Mouse (Mus musculus) heart, adult 9 months (tissue): ENCODE data around the gene Fis1.
"Not testable (repeated sequence)": the region's sequence is repeated elsewhere in the genome, so short reads cannot be mapped to it uniquely, and the experiment has no call there.

Experiments used
- DNase-seq, 2 experiments: peaks; one replicate each; pipeline ENCODE4 v3.0.0; 2022; ENCODE audit warnings: low spot score in 2 of 2

The Fis1 gene

DNA sequence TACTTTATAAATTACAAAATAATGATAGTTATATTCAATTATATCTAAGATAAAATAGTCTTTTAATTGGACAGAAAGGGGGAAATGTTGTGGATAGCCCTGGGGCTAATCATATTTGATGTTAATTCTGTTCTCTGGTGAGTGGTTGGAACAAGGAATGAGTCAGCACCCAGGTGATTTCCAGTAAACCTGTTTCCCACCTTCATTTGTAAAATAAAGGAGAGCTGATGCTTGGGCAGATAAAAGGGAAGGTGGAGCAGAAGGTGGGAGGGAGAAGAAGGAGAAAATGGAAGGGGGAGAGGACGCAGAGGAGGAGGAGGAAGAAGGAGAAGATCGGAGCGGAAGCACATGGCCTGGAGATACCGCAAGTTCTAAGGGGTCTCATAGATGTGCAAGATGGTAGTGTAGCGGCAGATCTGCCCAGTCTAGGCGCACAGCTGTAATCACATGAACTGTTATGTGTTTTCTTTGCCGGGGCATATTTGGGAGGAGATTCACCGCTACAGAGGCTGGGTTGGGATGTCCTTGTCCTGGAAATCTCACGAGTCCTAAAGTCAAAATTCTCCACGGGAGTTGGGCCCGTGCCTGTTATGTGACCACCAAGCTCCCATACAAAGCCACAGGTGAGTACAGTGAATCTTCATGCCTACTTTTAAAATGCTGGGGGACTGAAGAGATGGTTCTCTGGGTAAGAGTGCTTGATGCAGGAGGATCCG lies 12.1 kb upstream of the Fis1 start:
- DNase-seq, result no peak

DNA sequence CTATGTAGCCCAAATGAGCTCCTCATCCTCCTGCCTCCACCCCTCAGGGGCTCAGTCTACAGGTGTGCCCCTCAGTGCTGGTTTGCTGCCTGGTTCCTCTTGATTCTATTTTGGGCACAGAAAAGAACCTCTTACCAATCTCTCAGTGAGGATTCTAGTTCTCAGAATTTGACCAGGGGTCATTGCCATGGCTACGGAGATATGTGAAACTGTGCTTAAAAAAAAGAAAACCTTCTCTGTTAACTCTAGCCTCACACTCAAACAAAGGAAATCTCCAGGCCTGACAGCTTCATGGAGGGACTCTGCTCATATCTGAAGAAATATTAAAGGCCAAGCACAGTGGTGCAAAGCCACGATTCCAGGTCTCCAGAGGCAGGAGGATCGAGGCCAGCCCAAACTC lies 10.3 kb upstream of the Fis1 start:
- DNase-seq, result no peak

DNA sequence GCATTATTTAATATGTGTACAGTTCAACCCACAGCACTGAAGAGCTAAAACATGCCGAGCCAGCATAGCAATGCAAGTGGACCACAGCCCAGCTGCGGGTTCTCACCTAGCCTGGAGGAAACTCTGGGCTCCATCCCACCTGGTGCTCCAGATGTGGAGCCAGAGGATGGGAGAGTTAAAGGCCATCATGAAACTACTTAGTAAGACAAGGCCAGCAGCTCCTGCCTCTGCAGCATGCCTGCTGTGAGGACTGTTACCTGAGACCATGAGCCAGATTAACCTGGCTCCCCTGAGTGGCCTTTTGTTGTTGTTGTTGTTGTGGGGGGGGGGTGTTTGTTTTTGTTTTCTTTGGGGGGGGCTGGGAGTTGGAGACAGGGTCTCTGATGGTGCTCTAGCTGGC lies 9.7 kb upstream of the Fis1 start:
- DNase-seq, result no peak

DNA sequence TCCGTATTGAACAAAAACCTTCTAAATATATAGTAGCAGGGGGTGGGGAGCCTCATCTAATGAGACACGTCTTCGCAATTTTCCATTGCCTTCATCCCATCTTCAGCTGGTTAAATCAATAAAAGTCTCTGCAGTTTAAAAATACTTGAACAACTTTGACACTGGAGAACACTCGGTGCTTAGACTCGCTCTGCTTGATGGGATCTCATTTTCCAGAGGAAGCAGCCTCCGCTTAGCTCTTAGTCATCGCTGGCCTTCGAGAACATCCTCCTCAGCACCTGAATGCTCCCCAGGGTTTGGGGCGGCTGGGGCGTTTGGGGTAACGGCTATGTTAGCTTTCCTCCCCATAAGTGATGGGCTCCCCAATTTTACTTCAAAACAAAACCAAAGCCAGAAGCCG lies 8.0 kb upstream of the Fis1 start:
- DNase-seq, result no peak

DNA sequence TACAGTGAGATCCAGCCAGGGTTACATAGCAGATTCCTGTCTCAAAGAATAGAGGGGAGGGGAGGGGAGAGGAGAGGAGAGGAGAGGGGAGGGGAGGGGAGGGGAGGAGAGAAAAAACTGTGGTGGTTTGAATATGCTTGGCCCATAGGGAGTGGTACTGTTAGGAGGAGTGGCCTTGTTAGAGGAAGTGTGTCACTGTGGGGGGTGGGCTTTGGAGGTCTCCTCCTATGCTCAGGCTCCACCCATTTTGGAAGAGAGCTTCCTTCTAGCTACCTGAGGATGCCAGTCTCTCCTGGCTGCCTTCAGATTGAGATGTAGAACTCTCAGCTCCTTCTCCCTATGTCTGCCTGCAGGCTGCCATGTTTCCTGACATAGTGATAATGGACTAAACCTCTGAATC lies 5.2 kb upstream of the Fis1 start:
- no peak for DNase-seq

DNA sequence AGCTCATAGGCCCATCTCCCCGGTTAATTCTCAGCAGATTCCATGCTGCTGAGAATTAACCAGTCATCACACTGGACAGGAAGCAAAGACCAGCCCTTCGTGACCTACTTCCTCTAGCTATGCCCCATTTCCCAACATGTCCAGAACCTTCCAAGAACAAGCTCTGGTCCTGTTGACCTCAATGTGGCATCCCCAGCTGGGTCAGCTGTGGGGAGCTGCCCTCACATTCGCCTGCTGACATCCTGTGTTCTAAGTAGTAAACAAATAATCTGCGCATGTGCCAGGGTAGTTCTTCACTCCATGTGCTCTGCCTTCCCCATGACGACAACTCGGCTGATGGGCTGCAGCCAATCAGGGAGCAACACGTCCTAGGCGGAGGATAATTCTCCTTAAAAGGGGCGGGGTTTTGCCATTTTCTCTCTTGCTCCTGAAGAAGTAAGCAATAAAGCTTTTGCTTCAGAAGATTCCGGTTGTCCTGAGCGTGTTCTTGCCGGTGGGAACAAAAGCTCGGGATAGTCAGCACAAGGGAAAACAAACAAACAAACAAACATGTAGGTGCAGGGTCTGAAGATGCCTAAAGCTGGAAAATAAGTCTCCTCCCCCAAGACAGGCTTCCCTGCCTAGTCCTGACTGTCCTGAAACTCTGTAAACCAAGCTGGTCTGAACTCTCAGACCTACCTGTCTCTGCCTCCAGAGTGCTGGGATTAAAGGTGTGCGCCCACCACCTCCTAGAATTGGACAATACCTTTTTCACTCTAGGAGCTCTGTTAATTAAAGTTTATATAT lies 3.3 kb upstream of the Fis1 start:
- not testable (repeated sequence) for DNase-seq

DNA sequence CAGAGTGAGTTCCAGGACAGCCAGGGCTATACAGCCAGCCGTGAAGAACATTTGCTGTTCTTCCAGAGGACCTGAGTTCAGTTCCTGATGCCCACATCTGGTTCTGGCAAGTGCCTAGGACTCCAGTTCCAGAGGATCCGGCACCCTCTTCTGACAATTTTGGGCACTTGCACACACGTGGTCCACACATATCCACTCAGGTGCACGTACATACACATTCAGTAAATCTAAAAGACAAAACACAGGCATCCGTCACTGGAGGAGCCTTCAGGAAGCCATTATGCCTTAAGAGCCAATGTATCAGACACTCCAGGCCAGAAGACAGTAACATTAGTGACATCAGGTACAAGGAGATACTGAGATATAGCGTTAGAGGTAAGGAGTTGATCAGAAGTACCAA lies 2.6 kb upstream of the Fis1 start:
- DNase-seq, result no peak

DNA sequence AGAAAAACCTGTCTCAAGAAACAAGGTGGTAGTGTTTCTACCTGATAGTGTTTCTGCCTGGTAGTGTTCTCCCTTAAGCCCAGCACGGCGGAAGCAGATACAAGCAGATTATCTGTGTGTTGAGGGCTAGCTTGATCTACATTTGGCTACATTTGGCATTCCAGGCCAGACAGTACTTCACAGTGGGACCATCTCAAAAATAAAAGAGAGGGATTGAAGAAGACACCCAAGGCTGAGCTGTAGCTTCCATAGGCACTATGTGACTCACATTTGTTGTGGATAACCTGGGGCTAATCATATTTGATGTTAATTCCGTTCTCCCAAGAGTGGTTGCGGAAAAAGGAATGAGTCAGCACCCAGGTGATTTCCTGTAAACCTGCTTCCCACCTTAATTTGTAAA lies 922 bp upstream of the Fis1 start:
- DNase-seq, result no peak

DNA sequence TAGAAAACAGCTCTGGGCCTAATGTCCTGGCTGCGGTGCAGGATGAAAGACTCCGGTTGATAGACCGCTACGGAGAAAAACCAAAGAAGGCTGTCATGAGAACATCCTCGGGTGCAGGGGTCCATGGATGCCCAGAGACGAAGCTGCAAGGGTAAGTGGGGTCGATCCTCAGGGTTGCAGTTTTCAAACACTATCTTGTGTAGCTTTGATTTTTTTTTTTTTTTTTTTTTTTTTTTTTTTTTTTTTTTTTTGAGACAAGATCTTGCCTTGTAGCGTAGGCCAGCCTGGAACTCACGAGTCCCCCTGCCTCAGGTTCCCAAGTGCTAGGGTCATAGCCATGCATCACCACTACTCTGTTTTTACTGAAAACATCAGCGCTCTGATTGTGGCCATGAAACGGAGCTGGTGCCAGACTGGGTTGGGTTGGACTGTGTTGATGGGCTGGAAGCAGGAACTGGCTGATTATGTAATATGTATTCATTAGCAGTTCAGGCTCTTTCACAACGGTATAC lies 421 bp downstream of the Fis1 start:
- DNase-seq, result peak; percentile 36 to 58

DNA sequence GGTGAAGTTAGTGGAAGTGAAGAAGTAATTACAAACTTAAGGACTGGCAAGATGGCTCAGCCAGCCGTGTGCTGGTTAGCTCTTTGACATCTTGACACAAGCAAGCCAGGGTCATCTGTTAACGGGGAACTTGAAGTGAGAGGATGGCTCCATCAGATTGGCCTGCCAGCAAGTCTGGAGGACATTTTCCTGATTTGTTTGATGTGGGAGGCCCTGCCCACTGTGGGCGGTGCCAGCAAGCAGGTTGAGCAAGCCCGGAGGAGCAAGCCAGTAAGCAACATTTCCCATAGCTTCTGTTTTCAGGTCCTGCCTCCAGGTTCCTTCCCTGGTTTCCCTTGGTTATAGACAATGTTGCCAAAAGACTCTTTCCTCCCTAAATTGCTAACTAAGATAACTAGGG lies 2.5 kb downstream of the Fis1 start:
- no peak for DNase-seq

DNA sequence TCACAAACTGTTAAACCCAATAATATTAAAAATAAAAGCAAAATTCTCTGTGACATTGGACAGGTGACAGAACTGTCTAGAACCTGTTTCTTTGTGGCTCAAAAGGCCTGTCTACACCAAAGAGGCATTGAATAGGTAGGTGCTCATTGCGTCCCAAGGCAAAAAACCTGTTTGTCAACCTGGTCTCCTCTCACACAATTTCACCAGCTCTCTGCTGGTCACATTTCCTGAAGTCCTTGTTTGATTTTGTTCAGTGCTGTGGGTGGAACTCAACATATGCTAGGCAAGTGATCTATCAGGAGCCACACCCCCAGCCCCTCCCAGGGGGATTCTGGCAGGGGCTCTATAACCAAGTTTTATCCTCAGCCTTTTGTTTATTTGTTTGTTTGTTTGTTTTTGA lies 4.2 kb downstream of the Fis1 start:
- no peak for DNase-seq

DNA sequence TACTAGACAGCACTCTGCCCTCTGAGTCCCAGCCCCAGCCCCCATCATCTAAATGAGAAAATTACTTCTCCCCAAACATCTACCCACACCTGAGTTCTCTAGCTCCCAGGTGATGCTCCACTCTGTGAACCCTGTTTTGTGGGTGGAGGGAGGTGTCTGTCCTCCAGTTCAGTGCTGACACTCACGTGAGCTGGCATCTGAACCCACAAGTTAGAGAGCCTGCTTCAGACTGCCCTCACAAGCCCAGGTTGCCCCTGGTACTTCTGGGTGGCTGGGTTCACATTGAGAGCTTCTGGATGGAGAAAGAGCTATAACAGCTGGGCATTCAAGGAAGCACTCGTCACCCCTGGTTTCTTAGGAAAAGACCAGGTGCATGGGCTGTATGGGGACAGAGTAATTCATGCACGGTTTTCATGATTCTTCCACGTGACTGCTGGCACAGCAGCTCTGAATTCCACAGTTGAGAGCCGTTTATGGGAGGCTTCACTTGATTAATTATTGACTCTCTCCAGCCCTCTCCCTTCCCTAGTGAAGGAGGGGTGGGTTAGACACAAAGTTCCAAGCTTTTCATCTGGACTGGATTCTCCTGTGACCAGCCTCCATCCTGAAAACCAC lies 6.0 kb downstream of the Fis1 start:
- DNase-seq, result no peak

DNA sequence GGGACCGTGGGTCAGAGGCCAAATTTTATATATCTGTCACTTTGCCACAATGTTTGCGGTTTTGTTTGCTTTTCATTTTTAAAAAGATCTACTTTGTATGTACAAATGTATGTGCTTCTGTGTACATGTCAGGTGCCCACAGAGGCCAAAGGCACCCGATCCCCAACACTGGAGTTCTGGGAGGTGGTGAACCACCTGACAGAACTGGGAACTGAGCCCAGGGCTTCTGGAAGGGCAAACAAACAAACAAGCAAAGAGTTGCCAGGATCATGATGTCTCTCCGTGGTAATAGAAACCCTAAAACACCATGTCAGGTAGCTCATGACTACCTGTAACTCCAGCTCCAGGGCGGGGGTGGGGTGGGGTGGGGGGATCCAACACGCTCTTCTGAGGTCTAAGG lies 7.0 kb downstream of the Fis1 start:
- no peak for DNase-seq

DNA sequence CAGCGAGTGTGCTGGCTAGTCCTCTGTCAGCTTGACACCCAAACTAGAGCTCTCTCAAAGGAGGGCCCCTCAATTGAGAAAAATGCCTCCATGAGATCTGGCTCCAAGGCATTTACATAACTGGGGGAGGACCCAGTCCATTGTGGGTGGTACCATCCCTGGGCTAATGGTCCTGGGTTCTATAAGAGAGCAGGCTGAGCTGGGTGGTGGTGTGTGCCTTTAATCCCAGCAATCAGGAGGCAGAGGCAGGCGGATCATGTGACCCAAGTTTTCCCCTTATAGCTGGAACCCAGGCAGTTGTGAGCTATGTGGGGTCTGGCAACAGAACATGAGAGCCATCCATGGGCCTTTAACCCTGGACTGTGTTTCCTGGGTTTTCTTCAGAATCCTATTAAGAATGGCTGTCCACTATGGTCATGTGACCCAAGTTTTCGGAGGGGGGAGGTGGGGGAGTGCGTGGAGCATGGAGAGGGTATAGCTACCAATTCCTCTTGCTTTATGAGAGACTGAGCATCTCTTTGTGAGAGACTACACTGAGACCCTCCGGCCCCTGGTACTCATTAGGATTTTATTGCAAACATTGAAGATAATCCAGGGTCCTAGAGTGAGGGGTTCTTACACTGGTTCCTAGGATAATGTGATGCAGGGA lies 8.4 kb downstream of the Fis1 start:
- DNase-seq, result no peak

DNA sequence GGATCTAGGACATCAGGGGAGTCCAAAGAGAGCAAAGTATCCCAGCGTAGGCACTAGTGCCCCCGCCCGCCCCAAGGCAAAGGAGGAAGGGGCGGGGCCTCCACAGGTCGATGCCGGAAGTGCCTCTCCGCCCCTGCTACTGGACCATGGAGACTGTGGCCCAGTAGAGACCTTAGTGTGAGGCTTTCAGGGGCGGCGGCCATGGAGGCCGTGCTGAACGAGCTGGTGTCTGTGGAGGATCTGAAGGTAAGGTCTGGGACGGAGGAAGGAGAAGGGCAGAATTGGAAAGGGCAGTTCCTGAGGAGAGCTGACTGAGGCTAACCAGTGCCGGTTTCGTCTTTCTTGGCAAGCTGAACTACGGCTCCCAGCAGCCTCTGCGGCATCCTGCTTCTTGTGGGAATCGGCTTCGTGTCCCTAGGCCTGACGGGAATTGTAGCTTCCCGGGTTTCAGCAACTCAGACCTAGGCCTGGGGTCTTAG lies 8.9 kb downstream of the Fis1 start:
- peak; percentile 91 to 95 for DNase-seq

DNA sequence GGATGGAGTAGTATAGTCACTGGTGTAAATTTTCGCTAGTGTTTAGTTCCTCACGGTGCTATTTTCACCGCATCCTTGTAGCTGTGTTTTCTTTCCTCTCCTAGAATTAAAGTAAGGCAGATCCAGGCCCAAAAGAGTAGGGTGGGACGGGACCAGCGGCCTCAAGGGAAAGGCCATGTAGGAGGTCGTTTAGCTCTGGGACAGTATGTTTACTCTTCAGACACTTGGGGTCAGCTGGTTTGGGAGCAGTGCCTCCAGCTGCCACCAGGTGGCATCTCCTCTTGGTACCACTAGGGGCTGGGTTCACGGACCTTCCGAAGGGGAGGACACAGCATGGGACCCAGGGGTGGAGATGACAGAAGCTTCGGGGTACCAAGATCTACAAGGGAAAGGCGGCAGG lies 9.4 kb downstream of the Fis1 start:
- peak; percentile 79 to 82 for DNase-seq

DNA sequence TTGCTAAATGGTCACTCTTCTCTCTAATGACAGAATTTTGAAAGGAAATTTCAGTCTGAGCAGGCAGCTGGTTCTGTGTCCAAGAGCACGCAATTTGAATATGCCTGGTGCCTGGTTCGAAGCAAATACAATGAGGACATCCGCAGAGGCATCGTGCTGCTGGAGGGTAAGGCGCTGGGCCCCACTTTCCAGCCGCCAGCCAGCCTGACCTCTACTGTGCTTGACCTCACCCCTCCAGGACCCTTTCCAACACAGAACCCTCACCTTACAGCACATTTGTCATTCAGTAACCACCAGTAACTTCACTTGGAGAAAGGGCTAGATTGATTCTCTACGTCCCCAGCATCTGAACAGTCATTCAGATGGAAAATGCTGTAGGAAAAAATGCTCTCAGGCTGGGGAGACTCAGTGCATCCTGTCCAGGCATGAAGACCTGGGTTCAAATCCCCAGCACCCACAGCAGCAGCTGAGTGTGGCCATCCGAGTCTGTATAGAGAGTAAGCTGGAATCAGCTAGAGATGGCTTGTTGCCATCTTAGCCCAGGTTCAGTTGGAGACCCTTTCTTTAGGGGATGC lies 10.0 kb downstream of the Fis1 start:
- DNase-seq, result no peak

DNA sequence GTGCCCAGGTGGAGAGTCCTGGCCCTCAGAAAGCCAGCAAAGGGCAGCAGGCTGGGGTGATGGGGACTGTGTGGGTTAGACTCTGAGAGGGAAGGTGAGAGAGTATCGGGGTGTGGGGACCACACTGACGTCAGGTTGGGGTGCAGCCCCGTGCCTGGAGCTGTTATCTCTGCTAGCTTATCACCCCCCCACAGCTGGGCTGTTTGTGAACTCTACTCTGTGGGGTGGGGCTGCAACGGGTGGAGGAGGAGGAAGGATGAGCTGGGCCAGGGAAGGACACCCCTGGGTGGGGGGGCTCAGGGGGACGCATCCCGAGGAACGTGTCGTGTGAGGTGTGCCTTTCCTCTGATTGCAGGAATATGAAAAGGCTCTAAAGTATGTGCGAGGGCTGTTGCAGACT lies 12.1 kb downstream of the Fis1 start:
- DNase-seq, result no peak

DNA sequence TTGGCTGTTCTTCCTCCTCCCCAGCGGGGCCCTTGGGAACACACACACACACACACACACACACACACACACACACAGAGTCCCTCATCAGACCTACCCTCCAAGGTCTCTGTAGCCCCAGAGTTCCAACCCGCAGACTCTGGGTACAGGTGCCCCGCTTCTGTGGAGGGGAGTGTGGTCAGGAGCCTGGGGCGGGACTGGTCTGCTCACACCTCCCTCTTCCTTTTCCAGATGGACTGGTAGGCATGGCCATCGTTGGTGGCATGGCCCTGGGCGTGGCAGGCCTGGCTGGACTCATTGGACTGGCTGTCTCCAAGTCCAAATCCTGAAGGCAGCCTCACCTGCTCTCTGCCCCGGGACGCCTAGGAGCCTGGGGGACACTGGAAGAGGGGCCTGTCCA lies 12.6 kb downstream of the Fis1 start:
- DNase-seq, result no peak

DNA sequence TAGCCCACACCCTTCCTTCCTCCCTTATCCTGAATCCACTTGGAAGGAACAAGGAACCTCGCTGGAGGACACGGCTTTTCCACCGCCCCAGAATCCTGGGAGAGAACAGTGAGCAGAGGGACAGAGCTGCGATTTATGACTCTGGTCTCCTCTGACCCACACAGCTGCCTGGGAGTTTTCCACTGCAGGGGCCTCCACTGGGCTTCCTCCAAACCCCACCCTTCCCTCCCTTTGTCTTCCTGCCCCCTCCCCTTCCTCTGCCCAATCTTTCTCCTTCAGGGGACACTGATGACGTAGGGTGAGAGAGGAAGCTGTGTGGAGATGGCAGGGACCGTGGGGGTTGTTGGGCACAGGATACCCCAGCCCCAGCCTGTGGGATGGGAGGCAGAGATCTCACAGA lies 13.3 kb downstream of the Fis1 start, which contains the start of gene Cldn15:
Gene Cldn15, plus strand, starts transcription at position 286 of the 400 bp plus-strand sequence.
- DNase-seq, result peak; percentile 63 to 76

DNA sequence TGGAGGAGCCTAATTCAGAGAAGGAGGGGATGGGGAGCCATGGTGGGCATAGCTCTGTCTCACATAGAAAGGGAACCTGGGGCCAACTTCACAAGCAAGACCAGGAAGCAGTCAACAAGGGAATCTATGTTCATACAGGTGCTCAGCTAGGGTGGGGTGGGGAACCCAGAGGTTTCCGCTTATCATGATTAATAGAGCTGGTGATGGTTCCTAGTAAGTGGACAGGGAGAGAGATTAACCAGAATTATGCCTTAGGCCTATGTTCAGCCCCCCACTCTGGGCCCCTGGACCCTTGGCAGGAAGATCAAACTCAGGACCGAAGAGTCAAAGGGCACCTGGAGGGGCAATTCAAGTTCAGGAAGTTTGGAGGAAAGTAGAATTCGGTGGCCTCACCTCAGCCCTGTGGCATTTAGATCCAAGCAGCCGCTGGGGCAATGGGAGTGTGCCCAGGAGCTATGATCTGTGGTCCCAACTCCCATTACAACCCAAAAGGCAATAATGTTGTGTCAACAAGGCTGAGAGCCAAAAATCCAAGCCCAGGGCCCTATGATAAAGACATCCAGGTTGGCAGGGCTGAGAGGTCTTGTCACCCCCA lies 13.9 kb downstream of the Fis1 start:
- no peak for DNase-seq
